In the genomic region with DNA sequence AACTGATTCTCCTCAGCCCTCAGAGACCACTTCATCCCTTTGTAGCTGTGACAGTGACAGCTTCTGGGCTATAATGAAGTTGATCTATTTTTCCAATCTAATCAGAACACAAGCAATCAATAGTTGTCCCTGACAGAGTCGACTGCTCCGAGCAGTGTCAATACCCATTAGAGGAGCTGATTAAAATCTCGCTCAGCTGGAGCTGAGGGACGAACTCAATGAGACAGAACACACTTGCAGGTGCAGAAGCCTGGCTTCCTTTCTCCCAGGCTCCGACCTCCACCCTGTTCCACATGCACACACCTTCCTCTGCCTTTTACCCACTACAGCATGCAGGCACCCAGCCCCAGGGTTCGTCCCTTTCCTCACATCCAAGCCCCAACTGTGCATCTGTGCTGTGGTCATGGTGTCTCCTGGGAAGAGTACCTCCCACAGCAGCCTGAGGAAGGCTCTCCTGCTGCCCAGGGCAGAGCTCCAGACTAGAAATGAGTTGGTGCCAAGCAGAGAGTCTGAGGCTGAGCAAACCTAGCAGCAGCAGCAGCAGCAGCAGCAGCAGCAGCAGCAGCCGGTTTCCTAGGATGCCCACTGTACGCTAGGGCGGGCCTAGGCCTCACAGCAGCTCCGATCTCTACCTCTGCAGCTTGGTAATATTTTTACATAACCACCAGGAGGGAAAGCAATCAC, we compare ENCODE assay signal across 9 mouse cellular contexts.
DNase-seq lines count a peak whose midpoint lies in the region; ATAC-seq lines count a peak whose summit lies in the region.
"Had no signal": no experiment of that assay in that cellular context is flagged by ENCODE, and none has a peak within 500 bp of the region (broad histone marks: within the 10 kb centered on the region; RNA-seq: fewer than 3 reads in every experiment).

No protein-coding gene starts in this region.

- H3K36me3 ChIP-seq in kidney, embryonic 16.5 days (ENCODE audit: insufficient read depth, low read length), result 0 out of 2 replicates have a peak, but pooled peaks cover 6% of the 10 kb centered on the region
- H3K36me3 ChIP-seq in hindbrain, embryonic 13.5 days, result peaks cover 17% of the 10 kb centered on the region
- peaks cover 16% of the 10 kb centered on the region; the same call in 1 of the 2 replicates for H3K36me3 ChIP-seq in neural tube, embryonic 13.5 days
- H3K36me3 ChIP-seq: liver, embryonic 15.5 days had no signal

- H3K27me3 ChIP-seq in kidney, embryonic 16.5 days (ENCODE audit: insufficient read depth, low read length), result no peaks in the 10 kb centered on the region
- H3K27me3 ChIP-seq in hindbrain, embryonic 13.5 days, result no peaks in the 10 kb centered on the region
- no peaks in the 10 kb centered on the region for H3K27me3 ChIP-seq in neural tube, embryonic 13.5 days
- H3K27me3 ChIP-seq: liver, embryonic 15.5 days had no signal

- no peak overlapping the region for H3K4me2 ChIP-seq in kidney, embryonic 16.5 days (replicated peaks; ENCODE audit: low read depth, low read length)
- no peak overlapping the region for H3K4me2 ChIP-seq in hindbrain, embryonic 13.5 days
- H3K4me2 ChIP-seq in neural tube, embryonic 13.5 days, result no peak overlapping the region
- H3K4me2 ChIP-seq: liver, embryonic 15.5 days had no signal

- H3K9me3 ChIP-seq in kidney, embryonic 16.5 days (ENCODE audit: low read length), result no peaks in the 10 kb centered on the region
- no peaks in the 10 kb centered on the region for H3K9me3 ChIP-seq in hindbrain, embryonic 13.5 days
- H3K9me3 ChIP-seq in neural tube, embryonic 13.5 days, result no peaks in the 10 kb centered on the region
- H3K9me3 ChIP-seq: liver, embryonic 15.5 days had no signal

- DNase-seq in cerebellum, adult 9-11 months, result peak; percentile 54
- DNase-seq in cerebellum, postnatal 36 days, result no peak
- DNase-seq in kidney, adult 9 months, result no peak
- DNase-seq in adrenal gland, postnatal 4 days (ENCODE audit: low spot score in 2 of 2), result no peak
- no peak for DNase-seq in spleen, postnatal 14 days (ENCODE audit: low spot score in 2 of 2)

- peaks cover 56% of the 10 kb centered on the region for H3K4me1 ChIP-seq in kidney, embryonic 16.5 days (ENCODE audit: insufficient read depth, low read length)
- peaks cover 51% of the 10 kb centered on the region for H3K4me1 ChIP-seq in hindbrain, embryonic 13.5 days (replicated peaks)
- peaks cover 45% of the 10 kb centered on the region for H3K4me1 ChIP-seq in neural tube, embryonic 13.5 days (replicated peaks)

- WGBS in kidney, embryonic 16.5 days, result 46% methylated on average over 10 of the region's 10 CpGs
- 41% methylated on average over 10 of the region's 10 CpGs for WGBS in hindbrain, embryonic 13.5 days
- 48% methylated on average over 10 of the region's 10 CpGs for WGBS in neural tube, embryonic 13.5 days

- H3K4me3 ChIP-seq in kidney, embryonic 16.5 days (ENCODE audit: low read length), result no peak overlapping the region
- H3K4me3 ChIP-seq in hindbrain, embryonic 13.5 days, result no peak overlapping the region
- H3K4me3 ChIP-seq in neural tube, embryonic 13.5 days, result no peak overlapping the region
- H3K4me3 ChIP-seq: liver, embryonic 15.5 days had no signal

- ATAC-seq in kidney, embryonic 16.5 days (ENCODE audit: low FRiP score, low TSS enrichment), result peak; percentile 13; the same call in 1 of the 2 replicates
- ATAC-seq in hindbrain, embryonic 13.5 days (ENCODE audit: low FRiP score), result peak; percentile 52
- peak; percentile 52; the same call in 1 of the 2 replicates for ATAC-seq in neural tube, embryonic 13.5 days (ENCODE audit: low read depth)

- H3K9ac ChIP-seq in kidney, embryonic 16.5 days (replicated peaks; ENCODE audit: low read length), result peak overlapping the region; percentile 43
- H3K9ac ChIP-seq in hindbrain, embryonic 13.5 days, result peak overlapping the region; percentile 56; the same call in 1 of the 2 replicates
- peak overlapping the region; percentile 5 for H3K9ac ChIP-seq in neural tube, embryonic 13.5 days
- H3K9ac ChIP-seq: liver, embryonic 15.5 days had no signal

- H3K27ac ChIP-seq in kidney, embryonic 16.5 days (ENCODE audit: low read length), result peak overlapping the region; percentile 61
- peak overlapping the region; percentile 87 for H3K27ac ChIP-seq in hindbrain, embryonic 13.5 days
- H3K27ac ChIP-seq in neural tube, embryonic 13.5 days (replicated peaks), result peak overlapping the region; percentile 72
- H3K27ac ChIP-seq: liver, embryonic 15.5 days had no signal

Comparison
In these comparisons a context has a peak if more than half of its experiments do, and no peak if none do; other contexts are left out.
1. H3K9ac ChIP-seq: peak in every context shown above with its lines; median percentile 56 in hindbrain, embryonic 13.5 days; 43 in kidney, embryonic 16.5 days; 5 in neural tube, embryonic 13.5 days.